Mouse (Mus musculus): Measurements from ENCODE around the gene Ecel1.

Ecel1 gene

GRCm38 (mm10) chr1:87101411-87101810 lies 54.9 kb downstream of the Ecel1 start, which contains the start of gene Alpi:
Alpi (minus strand) TSS chr1:87101606.
- DNase-seq (ENCODE audit: low spot score in 2 of 2): no peak

- peak; percentile 31 to 64 for DNase-seq (ENCODE audit: low spot score in 2 of 2)
Measured at GRCm38 (mm10) chr1:87098358-87098975, 57.9 kb downstream of the Ecel1 start.
